Mouse (Mus musculus) layer of hippocampus, adult 18-20 months (tissue): ENCODE measurements around the gene Mark2. TPM values are rescaled to one million over a fixed set of nuclear protein-coding genes. Genes with fewer than 3 reads are reported as not detected.

Experiments
- DNase-seq, 2 experiments: peaks; one replicate each; pipeline ENCODE4 v3.0.0; 2022; ENCODE audit warnings: low spot score in 2 of 2
- total RNA-seq, 2 experiments: library from RNA; stranded (reverse); gene quantifications; 2 replicates each; pipeline ENCODE4 v1.2.3; 2021

The Mark2 gene
- total RNA-seq, 2 experiments from 2014 or later: 114 to 118 TPM

DNA sequence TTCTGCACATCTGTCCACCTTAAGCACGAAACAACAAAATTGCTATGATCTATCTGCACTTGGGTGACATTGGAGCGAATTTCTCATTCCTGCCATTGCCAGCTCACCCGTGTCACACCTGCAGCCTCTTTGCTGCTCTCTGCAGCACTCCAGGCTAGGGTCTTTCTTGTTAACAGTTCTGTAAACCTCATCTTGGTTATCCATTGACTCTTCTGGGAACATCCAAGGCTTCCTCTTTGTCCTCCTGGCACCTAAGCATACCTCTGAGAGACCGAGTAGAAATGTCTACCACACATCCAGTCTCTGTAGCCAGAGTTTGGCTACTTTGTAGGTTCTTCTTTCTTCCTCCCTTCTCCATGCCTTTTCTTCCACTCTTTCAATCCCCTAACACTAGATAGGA is 45.7 kb downstream of the Mark2 start:
- DNase-seq: no peak

GRCm38 (mm10) chr19:7295071-7295658 is 46.5 kb downstream of the Mark2 start:
- no peak for DNase-seq

DNA sequence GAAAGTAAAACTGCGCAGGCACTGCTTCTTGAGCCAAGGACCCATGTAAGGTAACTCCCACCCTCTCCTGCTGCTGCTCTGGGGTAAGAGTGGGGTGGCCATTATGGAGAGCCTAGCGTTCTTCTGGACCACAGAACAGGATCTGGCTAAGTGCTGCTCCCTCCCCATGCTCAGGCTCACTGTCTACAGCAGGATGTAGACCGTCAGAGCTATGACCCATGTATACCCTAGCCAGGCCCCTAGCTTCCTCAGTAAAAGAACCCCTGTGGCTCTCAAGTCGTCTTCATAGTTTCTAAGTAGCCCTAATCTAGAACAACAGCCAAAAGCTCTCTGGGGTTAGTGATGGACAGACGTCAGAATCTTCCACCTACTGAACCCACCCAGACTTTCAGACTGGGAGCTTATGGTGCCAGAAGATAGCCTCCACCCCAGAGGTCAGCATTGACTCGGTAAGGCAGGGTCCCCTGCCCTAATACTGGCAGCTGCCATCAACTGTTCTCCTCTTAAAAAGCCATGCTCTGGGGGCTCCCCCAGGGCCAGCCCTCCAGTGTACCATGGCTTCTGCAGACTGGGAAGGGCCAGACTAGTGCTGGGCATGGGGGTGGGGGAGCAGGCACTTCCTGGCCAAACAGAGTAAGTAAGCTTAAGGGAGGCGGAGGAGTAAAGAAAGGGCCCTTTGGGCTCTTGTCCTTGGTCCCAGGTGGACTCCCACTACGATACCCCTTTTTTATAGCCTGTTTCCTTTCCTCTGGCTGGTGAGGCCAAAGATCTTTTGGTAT is 47.4 kb downstream of the Mark2 start:
- no peak for DNase-seq

DNA sequence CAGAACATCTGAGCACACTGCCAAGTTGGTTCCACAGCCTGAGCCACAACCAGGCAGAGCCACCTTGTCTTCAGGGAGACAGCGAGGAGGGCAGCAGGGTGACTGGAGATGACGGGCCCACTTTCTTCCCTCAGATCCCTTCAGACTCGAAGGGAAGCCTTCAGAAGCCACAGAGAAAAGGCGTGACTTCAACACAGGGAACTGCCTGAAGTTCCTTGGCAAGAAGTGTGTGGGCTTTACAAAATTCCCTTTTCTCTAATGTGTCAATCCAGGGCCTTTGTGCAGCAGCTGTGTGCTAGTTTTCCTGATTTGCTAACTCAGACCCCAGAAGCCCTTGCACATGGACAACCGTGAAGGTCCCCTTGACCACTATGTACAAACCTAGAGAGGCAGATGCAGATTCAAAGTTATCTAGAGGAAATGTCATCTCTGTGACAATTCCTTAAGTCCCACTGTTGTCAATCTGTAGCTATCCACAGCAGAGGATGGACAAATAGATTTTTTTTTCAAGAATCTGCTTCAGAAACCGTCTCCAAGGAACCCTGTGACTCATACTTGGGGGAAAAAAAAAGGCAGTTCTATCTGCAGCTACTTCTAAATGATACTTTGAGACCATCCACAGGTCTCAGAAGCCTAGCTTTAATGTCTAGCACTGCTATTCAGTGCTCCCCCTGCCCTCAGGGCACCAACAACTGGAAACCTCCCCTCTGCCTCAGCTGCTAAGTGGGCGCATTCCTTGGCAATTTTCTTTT is 49.5 kb downstream of the Mark2 start:
- no peak for DNase-seq

GRCm38 (mm10) chr19:7289767-7290166 is 51.9 kb downstream of the Mark2 start:
- DNase-seq: no peak

- DNase-seq: no peak
Observed at GRCm38 (mm10) chr19:7288288-7288687, 53.4 kb downstream of the Mark2 start.

DNA sequence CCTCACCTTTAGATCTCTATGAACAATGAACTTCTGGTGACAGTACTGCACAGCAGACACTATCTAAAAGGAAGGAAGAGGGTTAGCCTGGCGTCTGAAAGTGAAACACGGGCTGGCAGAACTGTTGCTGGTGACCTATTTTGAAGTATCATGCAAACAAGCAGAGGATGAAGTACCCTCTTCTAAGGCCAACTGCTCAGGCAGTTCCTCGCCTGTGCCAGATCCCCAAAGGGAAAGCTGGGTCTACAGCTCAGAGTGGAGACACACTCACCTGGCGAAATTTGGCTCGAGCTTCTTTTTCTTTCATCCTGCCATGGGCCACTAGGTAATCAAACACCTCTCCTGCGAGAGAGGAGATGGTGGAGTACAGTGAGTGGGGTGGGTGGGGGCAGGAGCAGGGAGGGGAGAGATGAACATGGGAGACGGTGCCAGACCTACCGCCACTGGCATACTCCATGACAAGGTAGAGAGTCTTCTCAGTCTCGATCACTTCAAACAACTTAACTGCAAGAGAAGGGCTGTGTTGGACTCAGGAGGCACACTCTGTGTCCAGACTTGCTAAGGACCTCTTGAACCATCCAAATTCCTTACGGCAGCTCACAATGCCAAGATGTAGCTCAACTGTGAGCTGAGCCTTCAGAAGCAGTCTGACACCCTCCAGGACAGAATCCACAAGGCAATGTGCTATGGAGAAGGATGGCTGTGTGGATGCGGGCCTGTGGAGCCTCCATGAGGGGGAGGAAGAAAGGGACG is 54.9 kb downstream of the Mark2 start:
- DNase-seq: no peak

DNA sequence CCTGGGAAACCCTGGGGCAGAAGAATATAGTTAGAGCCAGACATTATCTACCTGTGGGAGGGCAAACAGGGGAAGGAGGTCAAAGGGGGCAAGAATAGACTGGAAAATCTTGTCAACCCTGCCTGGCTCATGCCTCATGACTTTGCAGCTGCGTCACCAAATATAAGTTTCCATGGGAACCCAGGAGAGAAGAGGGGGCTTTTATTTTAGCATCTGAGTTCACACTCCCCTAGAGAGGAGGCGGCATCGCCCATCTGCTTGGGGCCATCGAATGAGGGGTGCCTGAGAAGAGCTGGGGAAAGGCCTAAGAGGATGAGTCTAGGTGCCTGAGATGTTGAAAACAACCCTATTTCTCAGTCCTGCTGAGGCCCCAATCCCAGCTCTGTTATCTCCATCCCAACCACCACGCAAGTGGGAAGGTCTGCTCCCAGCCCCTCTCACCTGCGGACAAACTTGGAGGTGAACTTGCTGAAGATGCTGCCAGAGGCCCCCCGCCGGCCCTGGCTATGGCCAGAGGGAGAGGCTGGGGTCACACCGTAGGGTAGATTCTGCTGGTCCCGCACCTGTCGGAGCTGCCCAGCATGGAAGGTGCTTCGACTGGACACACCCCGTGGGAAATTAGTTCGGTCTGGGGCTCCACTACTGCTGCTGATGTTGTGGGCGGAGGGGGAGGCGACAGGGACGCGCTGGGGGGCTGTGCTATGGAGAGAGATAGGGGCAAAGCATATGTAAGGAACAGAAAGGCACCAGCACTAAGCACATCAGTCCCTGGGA is 60.9 kb downstream of the Mark2 start:
- DNase-seq: peak; percentile 77 to 81

GRCm38 (mm10) chr19:7279114-7279513 is 62.5 kb downstream of the Mark2 start:
- DNase-seq: no peak

DNA sequence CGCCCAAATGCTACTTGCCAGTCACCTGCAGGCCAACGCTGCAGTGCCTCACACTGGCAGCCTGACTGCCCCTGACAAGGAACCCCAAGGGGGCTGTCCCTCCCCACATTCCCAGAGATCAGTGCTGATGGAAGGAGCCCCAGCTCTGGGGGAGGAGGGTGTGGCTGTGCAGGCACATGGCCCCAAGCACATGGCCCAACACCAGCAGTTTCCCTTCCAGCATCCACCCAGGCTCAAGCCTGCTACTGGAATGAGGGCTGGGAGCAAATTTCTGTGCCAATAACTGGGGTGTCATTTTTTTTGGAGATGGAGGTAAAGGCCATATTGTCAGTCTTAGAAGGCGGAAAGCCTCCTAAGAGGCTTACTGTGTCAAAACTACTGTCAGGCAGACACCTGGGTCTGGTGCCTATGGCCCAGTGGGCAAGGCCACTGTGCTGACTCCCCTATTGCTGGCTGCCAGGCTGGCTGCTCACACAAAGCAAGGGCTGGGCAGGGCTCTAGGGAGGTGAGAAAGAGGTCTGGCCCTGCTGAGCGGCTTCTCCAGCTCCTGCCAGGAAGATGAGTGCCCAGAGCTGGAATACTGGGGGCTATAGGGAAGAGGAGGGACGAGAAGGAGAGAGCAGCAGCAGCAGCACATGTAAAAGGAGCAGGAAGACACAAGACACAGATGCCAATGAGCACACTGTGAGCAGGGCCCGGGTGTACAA is 63.3 kb downstream of the Mark2 start:
- no peak for DNase-seq

- no peak for DNase-seq
Observed at GRCm38 (mm10) chr19:7276796-7277195, 64.9 kb downstream of the Mark2 start.

- DNase-seq: no peak
Observed at GRCm38 (mm10) chr19:7276053-7276659, 65.5 kb downstream of the Mark2 start.

DNA sequence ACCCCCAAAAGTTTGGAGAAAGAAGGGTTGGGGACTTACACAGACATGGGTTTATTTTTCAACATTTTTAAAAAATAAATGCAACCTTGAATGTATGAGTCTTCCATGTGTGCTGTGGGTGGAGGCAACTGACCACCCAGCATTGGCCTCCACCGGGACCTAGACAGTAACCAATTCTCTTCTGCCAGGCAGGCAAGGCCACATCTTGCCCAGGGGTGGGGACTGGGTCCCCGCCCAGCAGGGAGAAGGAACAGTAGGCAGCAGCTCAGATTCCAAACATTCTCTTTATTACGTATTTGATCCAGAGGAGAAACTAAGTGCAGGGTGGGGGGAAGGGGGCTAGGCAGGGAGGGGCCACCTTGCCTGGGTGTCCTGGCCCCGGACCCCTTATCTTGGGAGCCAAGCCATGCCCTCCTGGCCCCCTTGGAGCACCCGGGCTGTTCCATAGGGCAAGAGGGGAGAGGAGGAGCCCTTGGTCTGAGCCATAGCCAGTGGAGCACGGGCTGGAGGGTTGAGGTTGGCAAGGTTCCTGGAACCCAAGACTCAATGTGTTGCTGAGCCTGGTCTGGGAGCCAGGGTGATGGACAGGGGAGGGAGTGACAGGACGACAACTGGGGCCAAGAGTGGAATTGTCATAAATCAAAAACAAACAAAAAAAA is 66.4 kb downstream of the Mark2 start:
- no peak for DNase-seq

DNA sequence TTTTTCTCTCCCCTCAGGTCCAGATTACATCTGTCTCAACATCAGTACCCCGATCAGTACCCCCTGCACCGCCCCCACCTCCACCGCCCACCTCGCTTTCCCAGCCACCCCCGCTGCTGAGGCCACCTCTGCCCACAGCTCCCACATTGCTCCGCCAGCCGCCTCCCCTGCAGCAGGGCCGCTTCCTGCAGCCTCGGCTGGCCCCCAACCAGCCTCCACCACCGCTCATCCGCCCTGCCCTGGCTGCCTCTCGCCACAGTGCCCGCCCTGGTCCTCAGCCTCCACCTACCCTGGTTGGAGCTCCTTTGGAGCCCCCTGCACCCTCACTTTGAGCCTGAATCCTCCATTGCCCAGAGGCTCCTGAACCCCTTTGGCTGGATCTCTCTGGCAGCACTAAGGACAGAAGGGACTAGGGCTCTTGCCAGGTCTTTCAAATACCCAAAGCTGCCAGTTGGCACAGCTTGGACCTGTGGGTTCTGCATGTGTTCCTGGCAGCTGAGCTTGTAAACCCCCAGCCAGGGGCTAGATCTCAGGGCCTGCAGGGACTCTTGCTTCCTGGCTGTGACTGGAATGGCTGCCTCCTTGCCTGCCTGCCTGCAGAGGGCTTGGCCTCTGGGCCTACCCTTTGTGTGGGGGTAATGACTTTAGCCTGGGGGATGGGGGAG is 67.2 kb downstream of the Mark2 start:
- DNase-seq: peak; percentile 53 to 81

- DNase-seq: no peak
Observed at GRCm38 (mm10) chr19:7273486-7273885, 68.2 kb downstream of the Mark2 start.

- no peak for DNase-seq
Observed at GRCm38 (mm10) chr19:7269290-7270044, 72.2 kb downstream of the Mark2 start.

DNA sequence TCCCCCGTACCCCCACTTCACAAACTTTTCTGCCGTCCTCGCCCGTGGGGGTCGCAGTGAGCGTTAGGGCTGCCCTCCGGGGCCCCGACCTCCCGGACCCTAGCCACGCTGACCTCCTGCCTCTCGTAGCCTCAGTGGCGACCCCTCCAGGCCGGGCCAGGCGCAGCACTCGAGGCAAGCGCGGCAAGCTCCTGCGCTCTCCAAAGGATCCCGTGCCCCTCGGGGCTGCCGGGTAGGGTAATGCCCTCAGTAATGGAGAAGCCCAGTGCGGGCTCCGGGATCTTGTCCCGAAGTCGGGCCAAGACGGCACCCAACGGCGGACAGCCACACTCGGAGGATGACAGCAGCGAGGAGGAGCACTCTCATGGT is 73.0 kb downstream of the Mark2 start:
- peak in 1 of 2 experiments; percentile 60 for DNase-seq
